Mouse (Mus musculus): ENCODE results near the gene Tmem132c.

Gene Tmem132c

DNA sequence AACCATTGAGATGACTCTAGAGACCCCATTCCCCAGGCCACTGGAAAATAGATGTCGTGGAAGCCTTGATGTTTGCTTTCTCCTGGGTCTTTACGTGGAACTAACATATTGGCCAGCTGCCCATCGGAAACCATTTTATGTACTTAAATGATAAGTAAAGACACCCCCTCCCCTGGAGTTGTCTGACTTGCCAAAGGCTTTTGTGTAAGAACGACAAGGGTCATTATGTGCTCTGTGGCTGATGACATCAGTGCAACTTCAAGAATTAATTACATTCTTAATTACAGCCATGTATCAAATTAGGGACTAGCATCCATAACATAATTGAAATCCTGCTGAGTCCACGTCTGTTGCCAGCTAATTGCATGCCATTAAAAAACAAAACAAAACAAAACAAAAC is 45.3 kb downstream of the Tmem132c start:
- no peak for DNase-seq

DNA sequence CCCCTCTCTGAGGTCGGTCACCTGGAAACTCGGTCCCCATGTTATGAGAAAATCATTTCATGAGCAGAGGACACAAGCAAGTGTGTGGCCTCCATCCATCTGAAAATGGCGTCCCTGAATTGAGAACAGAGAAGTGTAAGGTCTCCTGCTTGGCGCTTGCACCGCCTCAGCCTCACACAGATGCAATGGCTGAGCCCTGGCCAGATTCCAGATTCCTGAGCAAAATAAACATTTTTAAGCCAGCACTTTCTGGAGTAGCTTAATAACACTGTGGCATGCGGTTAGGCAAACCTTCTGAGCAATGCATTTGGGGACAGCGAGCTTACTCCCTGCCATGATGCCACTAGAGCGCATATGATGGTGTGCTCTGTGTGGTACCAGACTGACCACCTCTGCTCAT is 48.1 kb downstream of the Tmem132c start:
- DNase-seq: no peak

DNA sequence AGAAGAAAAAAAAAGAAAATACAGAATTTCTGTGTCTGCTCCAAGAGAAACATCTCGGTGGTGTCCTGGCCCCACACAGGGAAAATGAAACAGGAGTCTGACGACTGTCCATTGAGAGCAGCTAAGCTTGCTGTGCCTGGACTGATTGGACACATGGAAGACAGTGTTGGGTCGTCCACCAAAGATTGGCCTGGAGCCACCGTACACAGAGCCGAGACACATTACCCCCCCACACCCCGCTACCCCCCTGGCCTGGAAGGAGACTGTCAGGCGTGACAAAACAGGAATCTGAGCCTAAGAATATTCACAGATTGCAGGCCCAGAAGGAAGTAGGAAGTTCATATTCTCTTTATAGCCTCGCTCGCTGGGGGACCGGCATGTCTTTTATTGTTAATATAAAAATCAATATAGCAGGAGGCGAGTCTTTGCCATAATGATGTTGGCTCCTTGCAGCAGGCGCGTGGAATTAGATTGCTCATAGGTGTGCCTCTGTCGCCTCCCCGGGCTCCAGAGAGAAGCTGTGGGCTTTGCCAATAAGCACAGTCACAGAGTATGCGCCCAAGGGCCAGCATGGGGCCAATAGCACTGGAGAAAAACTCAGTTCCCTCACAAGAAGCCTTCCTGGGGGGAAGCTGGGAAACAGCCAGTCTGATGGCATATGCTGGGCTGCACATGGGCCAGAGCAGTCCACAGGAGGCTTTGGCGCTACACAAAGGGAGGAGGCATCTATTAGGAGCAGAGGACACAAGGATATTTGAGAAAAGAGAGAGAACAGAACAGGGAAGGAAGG is 49.0 kb downstream of the Tmem132c start:
- DNase-seq: peak; percentile 22

DNA sequence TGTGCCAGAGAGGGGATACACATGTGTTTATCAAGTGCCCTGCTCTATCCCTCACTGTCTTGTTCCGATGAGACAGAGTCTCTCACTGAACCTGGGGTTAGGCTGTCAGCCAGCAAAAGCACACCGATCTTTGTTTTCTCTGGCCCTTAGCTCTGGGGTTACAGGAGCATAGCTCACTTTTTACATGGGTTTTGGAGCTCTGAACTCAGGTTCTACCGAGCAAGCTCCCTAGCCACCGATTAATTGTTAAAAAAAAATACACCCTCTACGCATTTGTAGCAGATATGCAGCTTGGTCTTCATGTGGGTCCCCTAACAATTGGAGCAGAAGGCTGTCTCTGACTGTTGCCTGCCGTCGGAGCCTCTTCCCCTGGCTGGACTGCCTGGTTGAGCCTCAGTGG is 50.0 kb downstream of the Tmem132c start:
- DNase-seq: no peak

DNA sequence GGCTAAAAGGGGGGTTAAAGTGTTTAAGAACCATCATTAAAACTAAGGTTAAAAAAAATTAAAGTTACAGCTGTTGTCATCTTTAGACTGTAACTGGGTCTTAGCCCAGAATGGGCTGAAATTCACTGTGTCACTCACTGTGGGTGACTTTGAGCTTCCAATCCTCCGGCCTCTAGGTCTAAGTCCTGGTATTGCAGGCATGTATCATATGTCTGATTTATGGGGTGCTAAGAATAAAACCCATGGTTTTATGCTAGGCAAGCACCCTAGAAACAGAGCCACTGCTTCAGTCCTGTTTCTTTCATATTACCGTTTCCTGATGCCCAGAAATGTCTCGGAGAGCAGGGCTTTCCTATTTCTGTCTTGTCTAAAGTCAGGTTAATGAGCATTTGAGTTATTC is 52.1 kb downstream of the Tmem132c start:
- no peak for DNase-seq

DNA sequence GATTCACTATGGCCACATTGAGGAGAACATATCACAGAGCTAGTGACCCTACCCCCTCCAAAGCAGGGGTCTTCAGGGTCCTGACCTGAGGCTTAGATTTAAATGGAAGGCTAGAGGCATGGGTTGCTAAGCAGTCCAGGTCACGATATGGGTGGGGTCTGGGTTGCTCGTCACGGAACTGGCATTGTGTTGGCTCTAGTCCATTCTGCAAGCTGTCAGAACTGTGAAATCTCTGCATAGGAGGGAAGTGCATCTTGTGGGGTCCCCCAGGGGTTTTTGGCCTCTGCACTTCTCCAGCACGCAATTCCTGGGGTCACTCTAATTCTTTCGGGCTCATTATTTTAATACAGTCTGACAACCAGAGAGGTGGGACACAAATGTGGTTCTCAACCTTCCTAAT is 55.9 kb downstream of the Tmem132c start:
- DNase-seq: no peak

DNA sequence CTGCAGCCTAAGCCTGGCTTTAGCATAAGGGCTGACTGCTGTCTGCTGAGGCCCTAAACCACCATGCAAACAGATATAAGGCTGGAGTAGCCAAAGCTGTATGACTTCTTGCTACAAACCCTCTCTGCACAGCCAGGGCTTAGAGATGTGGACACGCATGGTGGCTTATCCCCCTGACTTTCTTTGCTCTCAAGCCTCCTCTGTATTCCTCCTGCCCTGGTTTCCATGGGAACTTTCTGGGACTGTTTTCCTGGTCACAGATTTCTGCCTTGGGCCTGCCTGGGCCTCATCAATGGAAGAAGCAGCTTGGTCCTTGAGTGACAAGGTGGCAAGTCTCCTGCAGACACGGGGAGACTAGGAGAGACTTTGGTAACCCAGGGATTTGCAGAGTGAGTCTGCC is 56.5 kb downstream of the Tmem132c start:
- no peak for DNase-seq

DNA sequence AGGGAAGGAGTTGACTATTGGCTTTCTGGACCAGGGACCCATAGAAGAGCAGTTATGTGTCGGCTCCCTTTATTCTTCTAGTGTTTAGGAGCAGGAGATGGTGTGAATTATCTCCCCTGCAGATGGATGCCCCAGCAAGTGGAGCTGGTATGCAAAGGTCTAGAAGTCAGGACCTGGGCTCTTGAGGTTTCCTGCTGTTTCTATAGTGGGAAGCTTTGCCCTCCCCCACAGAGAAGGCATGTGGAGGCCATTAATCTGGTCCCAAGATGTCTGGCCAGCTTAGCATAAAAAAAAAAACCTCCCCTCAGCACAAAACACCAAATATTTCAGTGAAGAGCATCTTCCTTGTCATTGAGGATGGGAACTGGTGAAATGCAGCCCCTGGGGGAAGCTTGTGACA is 57.4 kb downstream of the Tmem132c start:
- no peak for DNase-seq

DNA sequence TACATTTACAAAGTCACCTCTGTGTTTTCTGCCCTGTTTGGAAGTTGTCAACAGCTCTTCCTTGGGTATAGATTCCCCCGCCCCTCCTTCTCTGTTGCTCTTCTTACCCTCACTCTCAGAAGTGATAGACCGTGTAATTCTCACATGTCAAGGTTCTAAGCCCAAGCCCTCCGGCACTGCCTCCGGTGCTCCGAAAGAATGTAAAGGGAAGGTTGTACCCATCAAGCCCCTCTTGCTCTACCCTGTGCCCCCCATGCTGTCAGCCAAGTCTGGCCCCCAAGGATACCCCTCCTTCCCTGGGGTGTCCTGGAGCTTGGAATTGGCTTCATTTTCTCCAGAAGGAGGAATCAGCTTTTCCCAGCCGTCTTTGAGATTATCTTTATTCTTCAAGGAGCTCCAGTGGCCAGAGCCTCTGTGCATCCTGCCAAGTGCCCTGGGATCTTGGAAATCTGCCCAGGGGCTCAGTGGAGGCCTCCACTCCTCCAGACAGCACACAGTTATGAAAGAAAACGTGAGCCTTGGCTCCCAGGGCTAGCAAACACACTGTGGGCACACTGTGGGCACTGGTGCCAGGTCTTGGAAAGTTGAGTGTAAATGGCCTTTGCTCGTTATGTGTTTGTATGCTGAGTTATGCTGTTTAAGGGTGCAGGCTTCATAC is 59.1 kb downstream of the Tmem132c start:
- DNase-seq: peak; percentile 64

DNA sequence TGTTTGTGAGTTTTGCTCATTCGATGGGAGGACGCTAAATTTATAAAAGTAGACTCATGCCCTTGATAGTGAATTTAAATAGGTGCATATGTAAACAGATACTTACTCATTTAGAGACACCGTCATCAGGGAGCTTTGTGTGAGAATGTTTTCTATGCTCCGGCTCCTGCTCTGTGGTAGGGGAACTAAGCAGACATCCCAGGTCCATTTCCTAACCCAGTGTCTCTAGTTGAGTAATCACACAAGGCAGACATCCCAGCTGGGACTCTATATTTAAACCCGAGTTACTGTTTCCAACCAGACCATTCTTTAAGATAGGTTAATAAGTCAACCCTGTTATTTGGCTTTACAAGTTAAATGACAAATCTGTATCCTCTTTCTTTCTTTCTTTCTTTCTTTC is 63.7 kb downstream of the Tmem132c start:
- DNase-seq: no peak

DNA sequence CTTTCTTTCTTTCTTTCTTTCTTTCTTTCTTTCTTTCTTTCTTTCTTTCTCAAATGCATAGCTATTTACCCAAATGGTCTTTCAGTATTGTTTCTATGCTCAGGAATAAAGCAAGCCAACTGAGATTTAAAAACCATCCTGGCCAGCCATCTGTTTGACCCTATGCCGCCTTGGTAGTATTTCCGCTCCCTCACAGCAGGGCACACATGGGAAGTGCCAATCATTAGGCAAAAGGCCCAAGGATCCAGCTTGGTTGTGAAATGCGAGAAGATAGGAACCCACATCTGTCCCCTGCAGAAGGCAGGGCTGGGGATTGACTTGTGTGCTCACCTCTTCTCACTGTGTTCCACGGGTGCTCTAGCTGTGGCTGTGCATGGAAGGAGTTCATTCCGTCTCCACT is 64.1 kb downstream of the Tmem132c start:
- DNase-seq: no peak

DNA sequence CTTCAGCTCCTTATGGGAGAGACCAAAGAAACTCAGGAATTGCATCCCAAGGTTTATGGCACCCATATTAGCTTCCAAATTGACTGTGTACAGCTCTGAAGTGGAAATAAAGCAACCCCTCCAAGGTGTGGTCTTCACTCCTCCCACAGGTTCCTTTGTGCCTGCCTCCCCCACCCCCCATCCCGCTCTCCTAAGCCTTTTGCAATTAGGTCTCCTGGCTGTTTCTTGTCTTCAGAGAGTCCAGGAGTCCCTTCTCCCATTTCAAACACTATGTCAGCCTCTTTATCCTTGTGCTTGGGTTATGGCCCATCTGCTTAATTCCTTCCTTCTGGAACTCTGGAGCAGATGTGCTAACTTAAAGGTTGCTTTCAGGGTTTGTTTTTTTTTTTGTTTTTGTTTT is 65.1 kb downstream of the Tmem132c start:
- DNase-seq: no peak

DNA sequence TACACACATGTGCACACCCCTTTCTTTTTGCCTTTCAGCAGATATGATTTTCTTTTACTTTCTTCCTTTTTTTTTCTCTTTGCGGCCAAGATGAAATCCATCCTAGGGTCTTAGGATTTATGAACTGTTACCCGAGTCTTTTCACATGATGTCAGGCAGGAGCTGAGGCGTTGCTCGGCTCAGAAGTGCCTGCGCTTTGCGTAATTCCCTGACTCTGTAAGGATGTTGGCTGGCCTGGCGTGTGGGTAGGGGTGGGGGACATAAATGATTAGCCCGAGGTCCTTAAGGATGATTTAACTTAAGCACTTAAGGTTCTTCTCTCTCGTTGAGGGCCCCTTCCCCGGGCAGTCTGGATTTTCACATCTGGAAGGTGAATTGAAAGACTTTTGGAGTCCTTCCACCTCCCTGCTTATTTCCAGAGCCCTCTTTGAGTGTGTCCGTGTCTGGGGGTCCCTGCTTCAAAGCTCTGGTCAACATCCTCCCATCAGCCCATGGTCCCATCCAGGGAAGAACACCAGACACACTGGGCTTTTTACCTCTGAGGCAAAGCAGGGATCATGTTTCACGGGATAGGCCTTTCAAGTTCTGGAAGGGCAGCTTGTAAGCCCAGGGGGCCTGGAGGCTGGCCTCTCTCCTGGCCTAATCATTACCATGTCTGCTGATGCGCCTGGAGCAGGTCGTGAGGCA is 68.9 kb downstream of the Tmem132c start:
- peak; percentile 33 for DNase-seq

DNA sequence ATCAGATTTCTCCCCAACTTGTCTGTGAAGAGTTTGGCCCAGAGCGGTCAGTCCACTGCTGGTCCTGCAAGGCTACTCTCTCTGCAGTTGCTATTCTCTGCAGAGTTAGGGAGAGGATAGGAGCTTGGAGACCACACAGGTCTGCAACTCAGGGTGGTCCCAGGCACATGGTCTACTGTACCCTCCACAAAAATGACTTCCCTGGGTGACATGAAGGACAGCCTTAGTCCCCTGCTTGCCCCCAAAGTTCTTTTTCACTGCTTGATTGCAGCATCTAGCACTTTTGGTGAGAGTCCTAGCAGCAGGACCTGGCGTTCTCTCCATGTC is 69.4 kb downstream of the Tmem132c start:
- no peak for DNase-seq

DNA sequence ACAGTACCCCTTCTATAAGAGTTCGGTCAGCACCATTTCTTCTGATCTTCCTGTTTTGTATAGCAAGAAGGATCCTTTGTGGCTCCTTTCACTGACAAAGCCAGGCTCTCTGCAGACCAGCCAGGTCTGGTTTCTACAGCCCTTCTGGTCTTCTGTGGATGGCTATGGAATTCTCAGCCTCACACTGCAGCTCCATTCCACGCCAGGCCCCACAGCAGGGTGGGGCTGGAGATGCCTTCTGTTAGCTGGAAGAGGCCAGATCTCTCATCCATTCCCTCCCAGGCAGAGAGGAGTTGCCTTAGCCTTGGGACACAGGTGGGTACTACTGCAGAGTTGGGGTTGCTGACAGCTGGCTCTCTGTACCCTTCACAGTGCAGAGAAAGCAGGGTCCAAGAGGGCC is 72.0 kb downstream of the Tmem132c start:
- DNase-seq: no peak

DNA sequence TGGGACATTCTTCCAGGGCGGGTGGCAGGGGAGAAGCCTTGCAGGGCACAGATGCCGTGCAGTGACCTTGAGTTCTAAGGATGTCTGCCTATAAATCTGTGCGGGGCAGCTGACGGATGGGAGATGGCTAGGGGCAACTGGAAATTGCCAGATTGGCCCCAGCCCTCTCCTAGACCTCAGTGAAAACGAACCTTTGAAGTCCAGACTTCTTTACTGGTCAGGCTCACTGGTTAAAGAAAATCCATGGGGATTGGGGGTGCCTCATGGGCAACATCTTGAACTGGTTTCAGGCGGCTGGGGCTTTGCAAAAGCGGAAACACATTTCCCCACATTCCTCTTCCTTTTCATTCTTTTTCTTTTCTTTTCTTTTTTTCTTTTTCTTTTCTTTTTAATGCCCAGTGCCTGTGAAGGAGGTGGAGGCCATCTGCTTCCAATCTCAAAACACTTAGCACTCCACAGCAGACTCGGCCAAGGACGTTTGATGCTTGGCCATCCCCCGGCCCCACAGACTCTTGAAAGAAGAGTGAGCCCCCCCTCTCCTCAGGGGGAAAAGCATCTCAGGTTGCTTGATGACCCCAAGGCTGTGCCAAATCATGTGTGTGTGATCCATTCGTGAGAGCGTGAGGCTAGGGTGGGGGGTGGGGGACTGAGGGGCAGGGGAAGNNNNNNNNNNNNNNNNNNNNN is 77.6 kb downstream of the Tmem132c start:
- peak; percentile 52 for DNase-seq

DNA sequence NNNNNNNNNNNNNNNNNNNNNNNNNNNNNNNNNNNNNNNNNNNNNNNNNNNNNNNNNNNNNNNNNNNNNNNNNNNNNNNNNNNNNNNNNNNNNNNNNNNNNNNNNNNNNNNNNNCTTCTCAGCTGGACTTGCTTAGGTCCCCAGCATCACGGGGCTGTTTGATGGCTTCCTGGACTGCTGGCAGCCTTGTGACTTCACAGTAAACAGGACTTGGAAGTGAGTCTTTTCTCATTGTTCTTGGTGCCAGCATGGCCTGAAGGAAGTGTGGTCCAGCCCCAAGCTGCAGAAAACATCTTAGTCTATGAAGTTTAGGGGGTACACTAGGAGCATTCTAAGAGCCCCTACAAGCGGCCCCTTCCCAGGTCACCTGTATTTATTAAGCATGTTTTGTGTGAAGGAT is 83.0 kb downstream of the Tmem132c start:
- no peak for DNase-seq

DNA sequence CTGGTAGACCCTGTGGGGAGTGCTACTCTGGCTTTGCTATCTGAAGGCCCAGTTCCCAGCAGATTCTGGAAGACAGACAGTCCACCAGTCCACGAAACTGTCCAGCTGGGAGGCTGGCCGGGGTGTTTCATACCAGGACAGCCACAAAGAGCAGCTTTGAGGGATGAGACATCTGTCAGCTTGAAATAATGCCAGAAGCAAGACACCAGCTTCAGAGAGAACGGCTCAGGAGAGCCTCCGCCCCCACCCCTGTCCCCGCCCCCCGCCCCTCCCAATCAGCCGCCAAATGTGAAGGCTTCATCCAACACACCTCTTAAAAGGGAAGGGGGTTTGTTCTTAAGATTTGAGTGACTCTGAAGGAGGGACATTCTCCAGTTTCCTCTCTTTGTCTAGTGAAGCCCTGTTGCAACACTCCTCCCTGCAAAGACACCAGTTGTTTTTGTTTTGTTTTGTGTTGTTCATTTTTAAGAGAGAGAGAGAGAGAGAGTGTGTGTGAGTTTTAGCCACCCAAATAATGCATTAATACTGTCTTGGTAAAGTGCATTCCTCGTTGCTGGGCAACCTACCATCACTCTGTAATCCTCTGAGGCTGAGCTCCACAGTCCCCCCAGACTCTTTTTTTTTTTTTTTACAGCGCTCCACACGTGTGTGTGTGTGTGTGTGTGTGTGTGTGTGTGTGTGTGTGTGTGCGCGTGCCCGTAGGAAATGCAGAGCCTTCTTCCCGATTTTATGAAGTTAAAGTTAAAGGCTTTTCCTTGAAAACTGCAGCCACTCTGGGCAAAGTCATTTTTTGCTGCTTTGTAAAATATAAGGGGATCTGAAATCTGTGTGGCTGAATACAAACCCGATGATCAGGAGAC is 94.7 kb downstream of the Tmem132c start:
- peak; percentile 67 for DNase-seq

DNA sequence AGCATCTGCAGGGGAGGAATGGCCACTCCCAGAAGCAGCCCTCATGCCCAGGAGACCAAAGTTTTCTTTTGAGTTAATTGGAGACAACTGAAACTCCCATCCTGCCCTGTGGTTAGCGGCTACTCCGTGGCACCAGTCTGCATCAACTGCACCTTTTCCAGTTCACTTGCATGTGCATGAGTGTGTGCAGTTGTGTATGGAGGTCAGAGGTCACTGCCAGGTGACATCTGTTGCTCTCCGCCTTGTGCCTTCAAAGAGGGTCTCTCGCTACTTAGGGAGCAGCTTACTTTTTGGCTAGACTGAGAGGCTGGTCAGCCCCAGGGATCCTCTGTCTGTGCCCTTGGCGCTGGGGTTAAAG is 95.3 kb downstream of the Tmem132c start:
- no peak for DNase-seq

DNA sequence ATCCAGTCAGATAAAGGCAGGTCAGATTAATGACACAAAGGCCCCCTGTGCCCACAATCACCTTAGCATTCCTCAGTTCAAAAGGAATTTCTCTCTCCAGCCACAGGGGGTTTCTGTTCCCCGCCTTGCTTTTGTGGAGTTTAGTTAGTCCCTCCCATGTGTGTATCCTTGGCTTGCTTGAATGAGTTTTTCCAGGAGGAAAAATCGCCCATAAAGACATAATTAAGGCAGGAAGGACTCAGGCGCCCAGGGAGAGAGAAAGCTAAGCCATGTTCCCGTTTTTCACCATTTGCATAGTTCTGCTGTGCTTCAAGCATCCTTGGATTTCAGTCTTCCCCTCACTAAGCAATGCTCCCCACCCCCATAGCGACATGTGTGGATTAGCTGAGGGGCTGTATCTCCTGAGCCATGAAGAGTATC is 97.4 kb downstream of the Tmem132c start:
- DNase-seq: no peak

DNA sequence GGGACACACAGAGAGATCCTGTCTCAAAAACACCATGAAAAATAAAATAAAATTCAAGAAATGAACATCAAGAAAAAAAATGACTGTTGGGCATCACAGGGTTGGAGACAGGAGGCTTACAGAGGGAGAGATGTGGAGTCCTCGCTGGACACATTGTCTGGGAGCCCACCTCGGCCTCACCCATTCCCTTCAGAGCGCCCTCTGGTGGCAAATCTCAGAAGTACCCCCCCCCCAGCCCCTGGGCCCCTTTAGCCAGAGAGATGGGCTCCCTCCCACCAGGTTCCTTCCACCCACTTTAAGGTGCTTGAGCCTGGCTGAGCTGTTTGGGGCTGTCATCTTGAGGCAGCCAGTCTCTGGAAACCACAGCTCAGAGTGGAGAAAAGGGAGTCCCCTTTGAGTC is 99.5 kb downstream of the Tmem132c start:
- no peak for DNase-seq

DNA sequence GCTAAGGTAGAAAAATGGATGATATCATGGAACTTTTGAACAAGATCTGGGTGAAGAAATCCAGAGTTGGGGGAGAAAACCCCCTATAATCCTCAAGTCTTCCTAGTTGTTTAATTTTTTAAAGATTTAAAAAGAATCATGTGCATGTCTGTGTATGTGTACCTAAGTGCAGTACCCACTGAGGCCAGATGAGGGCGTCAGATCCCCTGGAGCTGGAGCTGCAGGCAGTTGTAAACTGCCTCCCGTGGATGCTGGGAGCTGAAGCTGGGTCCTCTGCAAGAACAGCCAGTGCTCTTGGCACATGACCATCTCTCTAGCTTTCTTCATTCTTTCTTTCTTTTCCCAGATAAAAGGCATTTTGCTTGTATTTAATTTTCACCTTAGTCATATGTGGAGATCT is 103.1 kb downstream of the Tmem132c start:
- DNase-seq: no peak

DNA sequence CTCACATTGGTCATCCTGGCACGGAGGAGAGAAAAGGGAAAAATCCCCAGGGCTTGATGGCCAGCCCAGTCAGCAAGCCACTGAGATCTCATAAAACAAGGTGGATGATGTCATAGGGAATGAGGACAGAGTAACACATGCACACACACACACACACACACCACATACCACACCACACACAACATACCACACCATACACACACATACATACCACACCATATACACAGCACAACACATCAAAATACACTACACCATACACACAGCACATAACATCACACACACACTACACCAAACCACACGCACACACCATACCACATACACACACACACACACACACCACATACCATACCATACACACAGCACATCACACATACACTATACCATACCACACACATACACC is 104.8 kb downstream of the Tmem132c start:
- no peak for DNase-seq
